Mouse (Mus musculus): Measurements from ENCODE around the gene Chrdl2. TPM values are rescaled to one million over a fixed set of nuclear protein-coding genes. Genes with fewer than 3 reads are reported as not detected.
A peak's percentile ranks its signal among the peaks of the same experiment; 100 is the strongest.

Gene Chrdl2
- polyA plus RNA-seq, 1 experiment, result 0.79 TPM

DNA sequence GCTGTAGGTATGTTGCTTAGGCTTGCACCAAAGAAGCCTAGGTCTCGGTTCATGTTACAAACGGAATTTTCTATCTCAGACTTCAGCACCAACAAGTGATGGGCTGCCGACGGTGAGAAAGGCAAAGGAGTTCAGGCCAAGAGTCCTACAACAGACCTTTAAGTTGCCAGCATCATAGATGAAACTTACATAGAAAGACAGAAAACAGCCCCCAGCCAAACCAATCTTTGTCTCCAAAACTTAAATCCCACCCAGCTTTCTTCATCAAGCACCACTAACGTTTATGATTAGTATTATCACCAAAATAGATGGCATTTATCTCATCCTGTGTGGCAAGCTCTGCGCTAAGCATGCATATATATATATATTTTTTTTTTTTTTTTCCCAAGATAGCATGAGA lies 26.9 kb upstream of the Chrdl2 start:
- H3K4me1 ChIP-seq (ENCODE audit: control insufficient read depth, insufficient read depth, low read length), result no peaks in the 10 kb centered on the region; the same call in 1 of the 2 replicates
- H3K4me3 ChIP-seq (replicated peaks; ENCODE audit: insufficient read depth, low read depth, low read length), result peak overlapping the region; percentile 88
- no peak for DNase-seq
- no peaks in the 10 kb centered on the region for H3K27me3 ChIP-seq (ENCODE audit: control insufficient read depth, insufficient read depth, low read length)
- 6% methylated on average over 6 of the region's 6 CpGs for whole genome bisulfite sequencing
- H3K27ac ChIP-seq (ENCODE audit: insufficient read depth, low read length), result no peak overlapping the region
- TF ChIP-seq CTCF (IDR thresholded peaks at IDR 0.05; ENCODE audit: borderline replicate concordance, insufficient read depth, low read depth, low read length), result no peak
- TF ChIP-seq POLR2A (IDR thresholded peaks at IDR 0.05; ENCODE audit: borderline replicate concordance, insufficient read depth, low read length), result no peak

DNA sequence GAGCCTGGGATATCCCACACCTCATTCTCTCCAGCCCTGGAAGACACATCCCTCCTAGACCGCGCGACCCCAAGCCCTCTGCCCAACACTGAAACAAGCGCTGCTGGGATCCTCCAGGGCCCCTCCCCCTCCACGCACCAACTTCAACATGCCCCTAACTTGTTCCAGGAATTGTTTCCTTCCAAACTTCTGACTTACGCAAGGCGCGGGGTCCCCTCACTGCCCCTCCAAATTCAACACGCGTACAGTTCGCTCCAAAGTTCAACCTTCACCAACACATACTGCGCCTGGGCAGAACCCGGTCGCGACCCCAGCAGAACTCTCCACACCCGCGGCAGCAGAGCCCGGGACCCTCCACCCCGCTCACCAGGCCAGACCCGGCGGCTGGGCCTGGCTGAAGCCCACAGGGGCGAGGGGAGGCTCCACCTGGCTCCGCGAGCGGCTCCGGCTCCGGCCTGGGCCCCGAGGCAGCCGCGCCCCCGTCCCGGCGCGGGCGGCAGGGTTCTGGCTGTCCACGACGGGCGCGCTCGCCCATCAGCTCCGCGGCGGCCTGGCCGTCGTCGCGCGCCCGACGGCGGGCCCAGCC lies 26.3 kb upstream of the Chrdl2 start:
- H3K27ac ChIP-seq (ENCODE audit: insufficient read depth, low read length), result peak overlapping the region; percentile 68
- no peaks in the 10 kb centered on the region for H3K27me3 ChIP-seq (ENCODE audit: control insufficient read depth, insufficient read depth, low read length)
- H3K4me3 ChIP-seq (replicated peaks; ENCODE audit: insufficient read depth, low read depth, low read length), result peak overlapping the region; percentile 88
- DNase-seq, result peak in 1 of 2 experiments; percentile 42
- TF ChIP-seq POLR2A (IDR thresholded peaks at IDR 0.05; ENCODE audit: borderline replicate concordance, insufficient read depth, low read length) (no peak), CTCF (IDR thresholded peaks at IDR 0.05; ENCODE audit: borderline replicate concordance, insufficient read depth, low read depth, low read length) (no peak)
- H3K4me1 ChIP-seq (ENCODE audit: control insufficient read depth, insufficient read depth, low read length), result no peaks in the 10 kb centered on the region; the same call in 1 of the 2 replicates
- under 1% methylated on average over 51 of the region's 51 CpGs for WGBS

DNA sequence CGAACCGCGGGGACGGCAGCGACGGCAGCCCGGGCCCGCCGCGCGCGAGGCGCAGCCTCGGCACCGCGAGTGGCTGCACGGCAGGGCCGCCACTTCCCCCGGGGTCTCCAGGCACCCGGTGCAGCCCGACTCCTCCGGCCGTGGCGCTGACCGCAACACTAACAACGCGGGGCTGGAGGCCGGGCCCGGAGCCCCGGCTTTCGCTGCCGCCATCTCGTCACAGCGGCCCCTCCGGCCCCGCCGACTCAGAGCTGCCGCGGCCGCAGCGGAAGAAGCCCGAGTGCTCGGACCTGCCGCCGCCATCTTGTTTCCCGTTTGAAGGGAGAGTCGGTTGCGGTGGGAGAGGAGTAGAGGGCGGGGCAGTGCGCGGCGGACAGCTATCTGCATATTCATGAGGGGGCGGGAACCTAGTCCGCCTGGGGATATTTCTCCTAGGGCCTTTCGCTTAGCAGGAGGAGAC lies 25.8 kb upstream of the Chrdl2 start, which contains the start of gene Rnf169:
Gene Rnf169, minus strand, starts transcription at position 317 of the 460 bp plus-strand sequence.
- under 1% methylated on average over 55 of the region's 55 CpGs for WGBS
- Histone ChIP-seq H3K27ac (ENCODE audit: insufficient read depth, low read length) (peak within 1 kb of the TSS; percentile 89), H3K4me3 (replicated peaks; ENCODE audit: insufficient read depth, low read depth, low read length) (peak within 1 kb of the TSS; percentile 88), H3K27me3 (ENCODE audit: control insufficient read depth, insufficient read depth, low read length) (no peaks in the 10 kb centered on the region), H3K4me1 (ENCODE audit: control insufficient read depth, insufficient read depth, low read length) (no peaks in the 10 kb centered on the region; the same call in 1 of the 2 replicates)
- peak; percentile 92 to 96 for DNase-seq
- no peak for TF ChIP-seq CTCF (IDR thresholded peaks at IDR 0.05; ENCODE audit: borderline replicate concordance, insufficient read depth, low read depth, low read length)
- TF ChIP-seq POLR2A (IDR thresholded peaks at IDR 0.05; ENCODE audit: borderline replicate concordance, insufficient read depth, low read length), result peak; percentile 76

DNA sequence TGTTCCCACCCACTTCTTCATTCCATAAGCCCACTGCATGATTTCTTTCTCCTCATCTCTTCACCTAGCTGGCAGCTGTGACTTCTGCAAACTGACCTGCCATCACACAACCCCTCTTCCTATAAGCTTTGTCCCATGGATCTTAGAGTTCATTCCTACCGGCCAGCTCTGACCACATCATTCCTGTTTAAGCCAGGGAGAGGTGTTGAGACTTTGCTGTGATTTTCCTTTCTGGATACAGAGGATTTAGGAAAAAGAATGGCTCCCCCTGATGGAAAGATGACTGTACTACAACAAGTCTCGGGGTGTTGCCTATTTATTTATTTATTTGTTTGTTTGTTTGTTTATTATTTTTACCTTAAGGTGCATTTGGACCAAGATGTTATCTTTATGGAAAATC lies 24.7 kb upstream of the Chrdl2 start:
- Histone ChIP-seq H3K27me3 (ENCODE audit: control insufficient read depth, insufficient read depth, low read length) (no peaks in the 10 kb centered on the region), H3K4me3 (replicated peaks; ENCODE audit: insufficient read depth, low read depth, low read length) (peak overlapping the region; percentile 51), H3K4me1 (ENCODE audit: control insufficient read depth, insufficient read depth, low read length) (no peaks in the 10 kb centered on the region; the same call in 1 of the 2 replicates), H3K27ac (ENCODE audit: insufficient read depth, low read length) (peak overlapping the region; percentile 89)
- WGBS, result 0% methylated on average over 2 of the region's 2 CpGs
- TF ChIP-seq CTCF (IDR thresholded peaks at IDR 0.05; ENCODE audit: borderline replicate concordance, insufficient read depth, low read depth, low read length) (peak; percentile 33; the same call in 1 of the 2 replicates), POLR2A (IDR thresholded peaks at IDR 0.05; ENCODE audit: borderline replicate concordance, insufficient read depth, low read length) (no peak)
- peak; percentile 63 to 79 for DNase-seq

DNA sequence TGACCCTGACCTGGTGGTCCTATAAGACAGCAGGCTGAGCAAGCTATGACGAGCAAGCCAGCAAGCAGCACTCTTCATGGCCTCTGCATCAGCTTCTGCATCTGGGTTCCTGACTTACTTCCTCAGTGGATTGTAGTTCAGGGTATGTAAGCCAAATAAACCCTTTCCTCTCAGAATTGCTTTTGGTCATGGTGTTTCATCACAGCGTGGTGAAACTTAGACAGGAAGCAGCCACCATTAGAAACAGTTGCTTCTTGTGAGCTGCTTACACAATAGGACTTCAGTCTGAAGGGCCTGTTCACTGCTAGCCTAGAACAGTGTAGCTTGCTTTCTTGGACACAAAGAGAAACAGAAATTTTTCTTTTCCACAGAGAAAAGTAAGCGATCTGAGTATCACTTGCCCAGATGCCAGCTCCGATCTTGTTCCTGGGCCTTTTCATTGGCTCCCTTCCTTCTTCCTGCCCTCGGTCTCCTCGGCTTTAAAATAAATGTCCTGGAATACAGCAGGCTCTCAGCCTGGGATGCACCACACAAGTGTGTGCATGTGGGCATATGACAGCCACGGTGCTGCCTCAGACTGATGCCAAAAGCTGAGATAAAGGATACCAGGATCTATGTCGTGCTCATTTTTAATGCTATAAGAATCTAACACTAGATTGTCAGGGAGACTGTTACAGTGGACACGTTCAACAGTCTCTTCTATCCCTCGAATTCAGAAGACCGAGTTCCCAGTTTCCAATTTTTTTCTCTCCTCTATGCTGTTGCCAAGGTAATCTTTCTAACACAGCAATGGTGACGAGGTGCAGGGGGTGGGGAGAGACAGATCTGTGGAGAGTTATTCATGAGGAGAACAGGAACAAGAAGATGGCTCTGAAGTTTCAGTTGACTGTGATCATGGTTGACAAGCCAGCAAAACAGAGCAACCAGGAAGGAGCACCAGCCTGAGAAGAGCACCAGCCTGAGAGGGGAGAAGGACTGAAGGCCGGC lies 23.4 kb upstream of the Chrdl2 start:
- TF ChIP-seq POLR2A (IDR thresholded peaks at IDR 0.05; ENCODE audit: borderline replicate concordance, insufficient read depth, low read length) (no peak), CTCF (IDR thresholded peaks at IDR 0.05; ENCODE audit: borderline replicate concordance, insufficient read depth, low read depth, low read length) (no peak)
- Histone ChIP-seq H3K27ac (ENCODE audit: insufficient read depth, low read length) (no peak overlapping the region), H3K27me3 (ENCODE audit: control insufficient read depth, insufficient read depth, low read length) (no peaks in the 10 kb centered on the region), H3K4me1 (ENCODE audit: control insufficient read depth, insufficient read depth, low read length) (no peaks in the 10 kb centered on the region; the same call in 1 of the 2 replicates), H3K4me3 (replicated peaks; ENCODE audit: insufficient read depth, low read depth, low read length) (no peak overlapping the region)
- WGBS, result 77% methylated on average over 13 of the region's 13 CpGs
- DNase-seq, result no peak

DNA sequence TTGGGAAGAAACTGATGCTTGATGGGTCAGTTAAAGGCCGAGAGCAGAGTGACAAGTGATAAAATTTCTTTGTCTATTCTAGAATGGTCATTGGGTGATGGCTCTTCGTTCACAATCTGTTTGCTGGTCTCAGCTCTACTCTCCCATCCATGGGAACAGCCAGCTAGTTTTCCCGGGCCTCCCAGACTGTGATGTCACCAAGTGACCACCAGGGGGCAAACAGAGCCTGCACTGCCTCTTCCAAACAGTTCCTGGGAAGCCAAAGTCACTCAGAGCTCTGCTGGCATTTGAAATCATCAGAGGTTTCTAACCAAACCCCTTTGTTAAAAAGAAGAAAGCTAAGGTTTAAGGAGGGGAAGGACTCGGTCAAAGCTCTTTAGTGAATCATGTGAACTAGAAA lies 17.2 kb upstream of the Chrdl2 start:
- H3K4me1 ChIP-seq (ENCODE audit: control insufficient read depth, insufficient read depth, low read length), result no peaks in the 10 kb centered on the region
- no peaks in the 10 kb centered on the region for H3K27me3 ChIP-seq (ENCODE audit: control insufficient read depth, insufficient read depth, low read length)
- TF ChIP-seq POLR2A (IDR thresholded peaks at IDR 0.05; ENCODE audit: borderline replicate concordance, insufficient read depth, low read length) (no peak), CTCF (IDR thresholded peaks at IDR 0.05; ENCODE audit: borderline replicate concordance, insufficient read depth, low read depth, low read length) (peak; percentile 91)
- peak; percentile 70 to 80 for DNase-seq
- no peak overlapping the region for H3K4me3 ChIP-seq (replicated peaks; ENCODE audit: insufficient read depth, low read depth, low read length)
- H3K27ac ChIP-seq (ENCODE audit: insufficient read depth, low read length), result no peak overlapping the region
- 1% methylated on average over 4 of the region's 4 CpGs for WGBS

DNA sequence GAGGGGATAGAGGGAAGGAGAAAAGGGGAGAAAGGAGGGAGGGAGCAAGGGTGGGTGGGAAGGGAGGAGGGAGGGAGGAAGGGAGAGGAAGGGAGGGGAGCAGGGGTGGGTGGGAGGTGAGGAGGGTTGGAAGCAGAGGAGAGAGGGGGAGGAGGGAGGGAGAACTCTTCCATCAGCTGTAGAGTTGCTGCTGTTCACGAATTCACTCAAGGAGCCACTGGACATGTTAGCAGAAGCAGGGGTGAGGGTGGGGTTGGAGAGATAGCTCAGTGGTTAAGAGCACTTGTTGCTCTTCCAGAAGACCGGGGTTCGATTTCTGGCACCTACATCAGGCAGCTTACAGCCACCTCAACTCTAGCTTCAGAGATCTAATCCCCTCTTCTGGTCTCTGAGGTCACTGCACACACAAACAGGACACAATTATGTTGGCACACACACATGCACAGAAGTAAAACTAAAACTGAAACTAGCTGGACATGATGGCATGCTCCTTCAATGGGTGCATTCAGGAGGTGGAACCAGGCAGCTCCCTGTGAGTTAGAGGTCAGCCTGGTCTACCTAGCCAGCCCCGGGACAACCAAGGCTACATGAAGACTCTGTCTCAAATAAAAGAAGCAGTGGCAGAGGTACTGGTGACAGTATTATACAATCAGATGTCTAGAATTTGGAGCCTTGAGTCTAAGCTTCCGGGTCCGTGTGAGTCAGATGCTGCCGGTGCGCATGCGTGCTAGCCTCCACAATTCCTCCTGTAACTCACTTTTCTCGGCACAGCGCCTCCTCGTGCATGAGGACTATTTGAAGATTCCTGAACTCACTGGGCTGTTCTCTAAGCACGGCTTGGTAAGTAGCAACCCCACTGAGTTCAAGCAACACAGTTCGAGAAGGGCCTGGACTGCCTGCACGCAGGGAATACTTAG lies 15.9 kb upstream of the Chrdl2 start:
- Histone ChIP-seq H3K27me3 (ENCODE audit: control insufficient read depth, insufficient read depth, low read length) (no peaks in the 10 kb centered on the region), H3K4me3 (replicated peaks; ENCODE audit: insufficient read depth, low read depth, low read length) (no peak overlapping the region), H3K4me1 (ENCODE audit: control insufficient read depth, insufficient read depth, low read length) (no peaks in the 10 kb centered on the region), H3K27ac (ENCODE audit: insufficient read depth, low read length) (no peak overlapping the region)
- DNase-seq, result peak in 1 of 2 experiments; percentile 32
- WGBS, result 59% methylated on average over 15 of the region's 15 CpGs
- no peak for TF ChIP-seq POLR2A (IDR thresholded peaks at IDR 0.05; ENCODE audit: borderline replicate concordance, insufficient read depth, low read length)
- no peak for TF ChIP-seq CTCF (IDR thresholded peaks at IDR 0.05; ENCODE audit: borderline replicate concordance, insufficient read depth, low read depth, low read length)
